Mouse (Mus musculus) liver, postnatal 0 days (tissue): Measurements from ENCODE around the gene Cfap20.

Experiments used
- CTCF ChIP-seq: sonication (generic); IDR thresholded peaks from 2 replicates; pipeline ENCODE4 v1.5.1; 2016; ENCODE audit warnings: antibody characterized with exemption, low read depth
- EP300 ChIP-seq: IDR thresholded peaks from 2 replicates; pipeline ENCODE4 v1.6.1; 2016; ENCODE audit warnings: antibody characterized with exemption, low read depth, mild to moderate bottlenecking

DNA sequence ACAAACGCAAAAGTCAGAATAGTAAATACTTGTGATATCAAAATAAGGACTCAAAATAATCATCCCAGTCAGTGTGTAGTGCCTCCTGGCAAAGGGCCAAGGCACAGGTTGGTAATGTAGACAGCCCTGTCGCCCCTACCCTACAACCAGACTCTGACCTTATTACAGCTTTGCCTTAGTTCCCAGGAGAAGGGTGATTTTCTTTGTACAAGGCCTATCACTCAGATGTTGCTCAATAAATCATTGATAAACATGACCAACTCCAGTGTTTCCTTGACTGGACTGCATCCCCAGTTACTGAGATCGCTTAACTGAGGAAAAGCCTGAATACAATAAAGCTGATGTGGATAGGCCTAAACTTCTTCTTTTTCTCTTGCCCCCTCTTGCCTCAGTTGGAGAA lies 2.2 kb downstream of the Cfap20 start:
- TF ChIP-seq CTCF (no peak), EP300 (no peak)
